Mouse (Mus musculus) embryo, embryonic 11.5 days (tissue): Measurements from ENCODE around the gene Sgcd.
A peak's percentile ranks its signal among the peaks of the same experiment; 100 is the strongest.

Experiments used
- DNase-seq: peaks from one replicate; pipeline ENCODE4 v3.0.0-alpha.2; 2012; ENCODE audit warnings: low read depth, low spot score

The Sgcd gene

DNA sequence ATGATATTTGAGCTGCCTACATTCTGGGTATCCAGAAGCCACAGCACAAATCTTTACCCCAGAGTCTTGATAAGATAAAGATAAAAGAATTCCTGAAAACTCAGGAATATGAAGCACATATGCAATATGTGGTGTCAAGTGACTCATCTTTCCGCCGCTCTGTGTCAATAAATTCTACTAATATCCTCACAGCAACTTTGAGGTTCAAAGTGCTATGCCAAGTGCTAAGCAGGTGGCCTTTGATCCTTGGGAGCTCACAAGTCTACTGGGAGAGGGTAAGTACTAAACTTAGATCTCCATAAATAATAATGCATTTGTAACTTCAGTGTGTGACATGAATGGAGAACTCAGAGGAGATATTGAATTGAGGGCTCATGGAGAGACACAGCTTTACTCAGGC is 848.9 kb downstream of the Sgcd start:
- DNase-seq = no peak

DNA sequence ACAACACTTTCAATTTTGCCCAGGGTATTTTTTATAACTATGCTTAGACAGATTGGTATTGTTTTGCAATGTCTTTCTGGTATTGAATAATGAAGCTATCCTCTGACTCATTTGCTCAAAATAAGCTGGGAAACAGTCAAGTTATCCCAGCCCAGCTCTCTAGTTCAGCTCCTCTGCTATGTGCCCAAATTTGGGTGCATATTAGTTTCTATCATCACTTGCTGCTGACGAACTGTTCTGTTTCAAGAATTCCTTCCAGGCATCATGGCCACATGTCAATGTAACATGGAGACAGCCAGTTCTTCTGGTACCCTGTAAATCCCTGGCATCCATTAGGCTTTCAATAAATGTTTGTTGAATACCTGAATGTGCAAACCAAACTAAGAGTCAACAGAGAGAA is 849.5 kb downstream of the Sgcd start:
- no peak for DNase-seq

DNA sequence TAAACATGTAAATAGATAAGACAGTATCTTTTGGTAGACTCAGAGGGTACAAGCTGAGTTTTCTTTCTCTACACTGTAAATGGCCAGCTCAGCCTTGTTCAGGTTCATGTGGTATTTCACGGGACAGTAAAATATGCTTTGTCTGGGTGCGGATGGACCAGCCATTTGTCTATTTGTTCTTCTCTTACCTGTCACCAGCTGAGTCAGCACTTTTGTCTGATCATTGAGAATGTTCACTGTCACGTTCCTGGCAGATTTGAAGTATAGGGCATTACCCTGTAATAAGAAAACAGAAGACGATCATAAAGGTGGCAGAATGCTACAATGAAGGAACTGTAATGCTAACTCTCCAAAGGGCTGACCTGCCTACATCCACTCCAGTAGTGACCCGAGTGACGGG is 856.4 kb downstream of the Sgcd start:
- no peak for DNase-seq

DNA sequence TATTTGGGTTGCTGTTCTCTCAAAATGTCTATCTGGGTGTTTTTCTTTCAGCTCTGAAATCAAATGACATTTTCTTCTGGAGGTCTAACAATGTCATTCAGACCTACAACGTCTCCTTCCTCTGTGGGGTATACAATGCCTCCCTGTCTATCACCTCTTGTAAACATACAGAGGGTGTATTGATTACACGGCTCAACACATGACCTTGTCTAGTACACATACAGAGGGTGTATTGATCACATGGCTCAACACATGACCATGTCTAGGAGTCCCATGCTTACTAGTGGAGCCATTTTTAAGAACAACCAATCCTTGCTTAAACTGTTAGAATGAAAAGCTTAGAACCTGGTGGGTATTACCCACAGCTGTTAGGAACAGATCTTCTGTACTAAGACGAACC is 858.3 kb downstream of the Sgcd start:
- no peak for DNase-seq

DNA sequence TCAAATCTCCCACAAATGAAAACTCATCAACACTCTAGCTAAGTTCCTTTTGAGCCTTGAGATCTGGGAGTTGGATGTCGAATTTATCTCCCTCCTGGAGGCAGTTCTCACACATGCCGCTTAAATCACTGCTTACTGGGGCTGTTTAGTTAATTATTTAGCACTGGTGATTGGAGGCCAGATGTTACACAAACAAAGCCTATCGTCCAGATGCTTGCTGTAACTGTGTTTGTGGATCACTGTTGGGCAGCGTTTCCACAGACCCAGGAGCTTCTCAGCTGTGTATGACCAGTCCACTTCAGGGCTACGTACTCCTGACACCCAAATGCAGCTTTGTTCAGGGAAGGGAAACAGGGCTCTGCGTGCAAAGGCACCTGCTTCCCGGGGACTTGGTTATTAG is 858.8 kb downstream of the Sgcd start:
- DNase-seq = no peak

DNA sequence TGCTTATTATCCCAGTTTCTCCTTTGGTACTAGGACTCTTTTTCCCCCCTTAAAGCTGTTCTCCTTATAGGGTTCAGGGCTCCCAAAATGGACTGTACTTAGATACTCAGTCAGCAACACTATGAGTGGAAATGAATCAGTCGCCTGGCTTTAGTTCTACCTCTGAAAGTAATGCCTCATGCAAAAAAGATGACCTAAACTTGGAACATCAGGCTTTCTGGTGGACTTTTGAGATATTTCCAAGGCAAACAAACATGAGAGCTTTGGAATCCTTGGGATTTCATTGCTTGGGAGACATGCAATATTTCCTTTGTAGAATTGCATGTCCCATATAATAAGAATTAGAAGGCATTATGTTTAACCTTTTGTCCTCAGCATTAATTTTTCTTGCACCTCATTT is 859.6 kb downstream of the Sgcd start:
- no peak for DNase-seq

DNA sequence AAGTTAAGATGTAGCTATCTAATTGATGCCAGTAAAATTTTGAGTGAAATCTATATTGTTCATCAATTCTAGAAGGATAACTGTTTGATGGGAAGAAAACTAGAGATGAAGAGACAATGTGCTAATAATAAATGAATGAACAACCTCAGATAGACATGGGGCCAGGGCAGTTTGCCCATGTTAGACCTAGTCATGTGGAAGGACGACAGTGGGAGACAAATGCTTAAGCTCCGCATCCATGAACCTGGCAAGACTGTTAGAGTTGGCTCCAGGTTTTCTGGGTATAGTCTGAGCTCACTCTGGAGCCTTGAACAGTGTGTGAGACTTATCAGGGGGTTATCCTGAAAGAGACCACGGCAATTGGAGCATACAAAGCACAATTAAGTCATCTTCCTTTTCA is 860.4 kb downstream of the Sgcd start:
- DNase-seq = no peak

DNA sequence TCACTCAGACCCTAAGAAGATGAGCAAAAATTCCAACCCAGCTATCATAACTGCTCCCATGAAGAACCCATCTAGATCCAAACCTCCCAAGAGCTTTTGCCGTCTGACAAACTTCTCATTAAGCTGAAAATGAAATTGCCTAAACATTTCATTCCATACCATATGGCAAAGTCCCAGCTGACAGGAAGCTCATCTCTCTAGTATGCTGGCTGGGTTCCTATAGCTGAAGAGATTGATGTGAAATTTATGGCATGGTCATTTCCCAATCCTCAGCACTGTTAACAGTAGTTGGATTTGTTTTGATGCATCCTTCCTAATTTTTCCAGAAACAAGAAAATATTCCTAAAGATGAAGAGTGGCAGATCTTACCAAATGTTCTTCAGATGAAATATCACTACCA is 867.9 kb downstream of the Sgcd start:
- no peak for DNase-seq

DNA sequence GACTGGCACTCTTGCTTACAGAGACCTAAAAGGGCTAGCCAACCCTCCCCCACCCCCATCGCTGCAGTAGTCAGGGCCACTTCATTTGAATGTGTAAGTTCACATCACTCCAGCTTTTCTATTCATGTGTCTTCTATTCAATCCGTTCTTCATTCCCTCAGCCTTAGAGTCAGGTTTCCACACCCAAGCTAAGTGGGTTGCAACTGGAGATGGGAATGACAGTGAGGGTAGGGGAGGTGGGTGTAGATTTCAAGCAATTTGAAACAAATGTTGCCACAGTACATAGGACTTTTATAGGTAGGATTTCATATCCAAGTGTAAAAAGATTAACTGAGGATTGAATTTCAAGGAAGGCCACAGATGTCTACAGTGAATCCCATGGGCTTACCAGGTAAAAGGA is 870.9 kb downstream of the Sgcd start:
- DNase-seq = no peak

DNA sequence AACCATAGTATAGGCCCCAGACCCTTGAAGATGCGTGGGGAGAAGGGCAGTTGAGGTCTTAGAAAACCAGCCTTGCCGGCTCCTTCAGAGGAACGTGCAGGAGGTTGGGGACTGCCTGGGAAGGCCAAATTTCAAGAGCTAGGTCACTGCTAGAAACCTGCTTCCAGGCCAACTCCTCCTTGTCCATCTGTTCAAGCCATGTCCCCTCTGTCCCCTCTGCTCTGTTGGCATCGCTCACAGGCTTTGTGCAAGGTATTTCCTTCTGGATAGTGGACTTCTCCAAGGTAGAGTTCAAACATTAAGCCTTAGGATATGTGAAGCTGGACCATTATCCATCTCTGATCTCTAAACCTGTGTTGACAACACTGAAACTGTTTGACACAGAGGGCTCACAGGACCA is 874.4 kb downstream of the Sgcd start:
- no peak for DNase-seq

DNA sequence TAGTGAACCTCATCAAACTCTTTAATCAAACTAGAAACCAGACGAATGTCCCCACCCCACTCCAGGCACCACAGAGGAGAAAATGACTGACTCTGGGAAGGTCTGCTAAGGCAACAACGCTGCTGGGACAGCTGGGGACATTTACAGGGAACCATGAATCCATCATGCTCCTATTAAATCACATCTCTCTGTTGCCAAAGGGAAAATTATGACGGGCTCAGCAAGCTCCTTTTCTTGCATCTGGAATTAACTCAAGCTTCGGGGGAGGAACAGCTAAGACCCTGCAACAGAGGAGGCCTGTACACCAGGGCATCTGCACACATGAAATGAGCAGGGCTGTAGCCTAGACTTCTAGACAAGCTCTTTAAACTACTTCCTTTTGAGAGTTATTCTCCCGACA is 875.7 kb downstream of the Sgcd start:
- peak; percentile 20 for DNase-seq

DNA sequence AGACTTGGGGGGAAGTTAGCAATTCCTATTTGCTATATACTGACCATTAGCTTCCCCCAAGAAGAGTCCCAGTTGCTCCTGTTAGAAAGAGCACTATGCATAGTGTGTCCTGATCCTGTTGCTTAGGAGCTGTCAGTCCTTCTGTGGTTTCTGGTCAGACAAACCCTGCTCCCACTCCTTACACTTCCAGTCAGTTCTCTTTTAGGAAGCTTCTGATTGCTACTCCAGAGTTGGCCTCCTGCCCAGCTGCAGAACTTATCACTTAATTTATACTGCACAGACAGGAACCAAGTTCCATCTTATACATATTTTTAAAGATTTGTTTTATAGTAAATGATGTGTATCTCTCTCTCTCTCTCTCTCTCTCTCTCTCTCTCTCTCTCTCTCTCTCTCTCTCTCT is 878.5 kb downstream of the Sgcd start:
- DNase-seq = no peak

DNA sequence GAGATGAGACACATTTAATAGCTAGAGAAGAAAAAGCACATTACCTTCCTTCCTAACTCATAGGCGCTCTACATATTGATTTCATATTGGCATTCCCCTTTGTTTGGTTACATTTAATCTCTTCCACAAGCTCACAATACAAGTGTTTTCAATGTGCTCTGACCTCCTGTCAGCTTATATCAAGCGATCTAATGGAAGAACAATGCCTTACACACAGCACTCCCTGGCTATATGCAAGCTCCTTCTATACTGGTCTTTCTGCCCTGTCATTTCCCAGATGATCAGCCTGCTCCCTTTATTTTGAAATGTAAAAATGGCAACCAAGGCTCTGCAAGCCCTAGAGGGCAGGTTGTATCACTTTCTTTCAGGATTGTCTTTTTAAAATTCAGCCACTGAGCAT is 881.1 kb downstream of the Sgcd start:
- DNase-seq = no peak

DNA sequence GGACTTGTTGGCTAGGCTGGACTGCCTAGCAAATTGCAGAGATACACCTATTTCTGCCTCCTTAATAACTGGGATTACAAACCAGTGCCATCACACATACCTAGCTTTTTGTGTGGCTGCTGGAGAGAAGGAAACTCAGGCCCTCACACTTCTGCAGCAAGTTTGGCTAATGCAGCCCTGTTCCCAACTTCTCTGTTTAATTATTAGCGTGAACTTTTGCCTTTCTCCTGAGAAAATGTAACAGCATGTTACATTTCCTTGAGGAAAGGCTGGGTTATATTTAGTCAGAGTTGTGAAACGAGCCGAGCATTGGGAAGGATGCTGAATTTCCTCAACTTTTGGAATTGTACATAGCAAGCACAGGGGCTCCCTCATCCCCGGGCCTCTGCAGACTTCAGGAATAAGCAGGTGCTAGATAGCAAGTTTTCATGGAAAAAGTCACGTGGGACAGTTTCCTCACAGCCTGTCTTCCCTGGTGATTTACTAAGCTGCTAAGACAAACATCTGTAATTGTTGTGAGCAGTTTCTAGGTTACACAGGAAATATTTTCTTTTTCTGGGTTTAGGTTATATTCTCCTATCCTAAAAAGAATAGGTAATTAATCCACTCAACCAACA is 895.4 kb downstream of the Sgcd start:
- no peak for DNase-seq

DNA sequence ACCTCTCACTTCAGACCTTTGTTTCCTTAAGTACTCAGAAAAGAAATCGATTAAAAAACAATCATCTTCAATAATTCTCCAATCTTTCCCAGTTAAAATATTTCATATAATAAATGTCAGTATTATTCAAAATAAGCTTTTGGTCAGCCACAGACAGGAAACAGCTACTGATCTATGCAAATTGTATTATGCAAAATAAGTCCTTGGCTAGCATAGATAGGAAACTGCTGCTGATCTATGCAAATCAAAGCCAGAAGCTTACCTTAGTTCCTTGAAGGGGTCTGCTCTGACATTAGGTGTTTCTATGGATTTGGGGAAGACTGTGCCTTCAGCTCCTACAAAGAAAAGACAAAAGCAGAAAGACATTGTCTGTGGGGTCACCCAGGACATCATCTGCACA is 906.3 kb downstream of the Sgcd start:
- no peak for DNase-seq

DNA sequence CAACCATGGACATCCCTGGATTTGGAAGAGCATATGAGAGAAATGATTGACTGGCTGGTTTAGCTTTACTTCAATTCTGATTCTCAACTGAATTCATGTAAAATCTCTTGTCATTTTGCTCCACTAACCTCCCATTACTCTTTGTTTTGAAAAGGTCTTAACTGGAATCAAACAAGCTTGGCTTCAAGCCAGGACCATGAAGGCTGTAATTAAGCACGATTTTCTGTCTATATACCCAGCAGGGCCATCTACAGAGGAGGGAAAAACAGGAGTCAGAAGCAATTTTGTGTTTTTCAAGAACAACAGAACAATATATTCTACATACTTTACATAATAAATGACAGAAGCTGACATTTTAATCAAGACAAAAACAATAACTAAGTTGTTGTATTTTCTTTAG is 915.2 kb downstream of the Sgcd start:
- DNase-seq = no peak

DNA sequence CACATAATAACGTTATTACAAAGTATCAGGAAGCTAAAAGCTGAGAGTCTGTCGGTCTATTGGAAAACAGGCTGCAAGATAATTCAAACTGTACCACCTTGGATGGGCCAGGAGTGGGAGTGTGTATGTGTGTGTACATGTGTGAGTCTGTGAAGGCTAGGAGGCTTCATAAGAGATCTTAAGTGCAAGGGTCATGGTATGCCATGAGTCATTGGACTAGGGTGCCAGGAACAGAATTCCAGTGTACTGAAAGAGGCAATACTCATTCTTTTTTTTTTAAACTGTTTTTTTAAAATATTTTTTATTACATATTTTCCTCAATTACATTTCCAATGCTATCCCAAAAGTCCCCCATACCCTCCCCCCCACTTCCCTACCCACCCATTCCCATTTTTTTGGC is 917.6 kb downstream of the Sgcd start:
- no peak for DNase-seq

DNA sequence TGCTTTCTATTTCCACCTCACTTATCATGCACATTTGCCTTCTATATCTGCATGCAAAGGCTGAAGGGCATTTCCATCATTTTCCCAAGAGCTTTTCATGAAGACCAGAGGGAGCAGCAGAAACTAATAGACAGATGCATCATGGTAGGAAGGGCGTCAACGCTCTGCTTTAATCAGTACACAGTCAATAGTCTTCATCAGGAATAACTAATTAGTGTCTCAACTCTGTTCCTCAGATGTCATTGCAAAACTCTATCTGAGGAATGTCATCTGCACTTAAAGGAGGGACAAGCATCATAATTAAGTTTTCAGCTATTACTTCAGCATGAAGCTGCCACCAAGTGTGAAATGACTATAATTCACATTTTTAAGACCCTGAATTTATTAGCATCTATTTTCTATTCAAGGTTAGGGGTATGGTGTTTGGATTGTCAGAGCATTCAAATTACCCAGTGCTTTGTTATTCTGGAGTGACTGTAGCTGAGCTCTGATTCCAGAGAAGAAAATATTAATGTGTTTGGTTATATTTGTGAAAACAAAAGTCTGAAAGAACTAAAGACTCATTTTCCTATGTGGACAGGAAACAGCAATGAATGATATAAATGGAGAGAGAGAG is 918.9 kb downstream of the Sgcd start:
- no peak for DNase-seq

DNA sequence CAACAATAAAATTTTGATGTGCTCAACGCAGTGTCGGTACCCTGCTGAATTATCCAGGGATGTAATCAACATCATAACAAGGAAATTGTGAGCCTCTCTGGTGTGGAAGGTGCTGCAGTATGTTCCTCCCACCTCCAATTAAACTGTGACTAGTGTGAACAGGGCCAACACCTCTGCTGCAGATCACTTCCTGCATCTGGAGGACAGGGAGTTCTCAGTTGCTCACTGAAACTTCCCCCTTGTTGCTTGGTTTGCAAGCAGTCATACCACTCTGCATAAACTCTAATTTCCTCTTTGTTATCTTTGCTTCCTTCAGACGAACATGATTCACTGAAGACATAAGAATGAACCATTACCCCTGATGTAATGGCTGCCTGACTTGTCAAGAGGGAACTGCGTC is 925.1 kb downstream of the Sgcd start:
- no peak for DNase-seq

DNA sequence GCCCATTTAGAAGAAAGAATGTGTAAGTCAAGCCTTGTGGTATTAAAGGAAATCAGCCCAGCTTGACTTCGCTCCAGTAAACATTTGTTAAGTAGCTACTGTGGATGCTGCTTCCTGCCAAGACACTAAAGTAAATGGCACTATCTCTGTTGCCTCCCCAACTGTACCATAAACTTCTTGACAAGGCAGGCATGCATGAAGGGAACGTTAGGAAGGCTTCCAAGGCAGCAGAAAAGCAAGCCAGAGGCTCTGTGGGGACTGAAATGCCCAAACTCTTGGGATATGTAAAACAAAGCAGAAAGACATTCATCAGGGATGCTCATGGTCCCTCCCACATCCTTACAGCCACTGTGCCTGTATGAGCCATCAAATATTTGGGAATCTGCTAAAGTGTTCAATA is 938.4 kb downstream of the Sgcd start:
- no peak for DNase-seq

DNA sequence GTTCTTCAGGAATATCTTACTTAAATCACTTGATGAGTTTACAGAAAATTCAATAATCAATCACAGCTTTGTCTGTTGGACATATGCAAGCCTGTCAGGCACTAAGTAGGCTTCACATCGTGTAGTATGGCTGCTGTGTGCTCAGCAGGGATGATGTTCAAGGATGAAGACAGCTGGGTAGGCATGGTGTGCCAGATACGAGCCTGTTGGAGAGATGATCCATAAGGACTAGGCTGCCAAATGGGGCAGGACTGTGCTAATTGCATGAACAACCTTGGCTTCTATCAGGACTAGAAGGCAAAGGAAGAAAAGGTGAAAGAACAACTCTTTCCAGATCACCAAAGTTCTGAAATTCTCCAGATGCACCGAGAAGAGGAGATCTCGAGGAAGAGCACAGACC is 939.0 kb downstream of the Sgcd start:
- DNase-seq = no peak

DNA sequence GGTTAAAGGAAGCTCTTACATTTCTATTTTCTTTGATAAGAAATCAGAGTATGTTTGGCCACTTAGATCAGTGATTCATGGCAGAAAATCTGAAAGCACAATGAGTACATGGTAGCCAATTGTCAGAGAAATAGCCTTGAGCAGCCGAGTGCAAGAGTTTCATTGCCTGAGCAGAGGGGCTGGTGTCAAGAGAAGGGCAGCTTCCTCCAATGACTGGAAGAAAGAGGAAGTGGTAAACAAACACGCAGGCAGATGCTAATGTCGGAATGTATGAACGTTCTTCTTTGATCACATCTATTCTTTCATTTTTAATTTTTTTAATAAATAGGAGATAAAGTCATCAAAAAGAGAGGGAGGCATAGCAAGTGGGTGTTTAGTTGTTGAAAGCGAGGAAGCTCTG is 956.5 kb downstream of the Sgcd start:
- no peak for DNase-seq

DNA sequence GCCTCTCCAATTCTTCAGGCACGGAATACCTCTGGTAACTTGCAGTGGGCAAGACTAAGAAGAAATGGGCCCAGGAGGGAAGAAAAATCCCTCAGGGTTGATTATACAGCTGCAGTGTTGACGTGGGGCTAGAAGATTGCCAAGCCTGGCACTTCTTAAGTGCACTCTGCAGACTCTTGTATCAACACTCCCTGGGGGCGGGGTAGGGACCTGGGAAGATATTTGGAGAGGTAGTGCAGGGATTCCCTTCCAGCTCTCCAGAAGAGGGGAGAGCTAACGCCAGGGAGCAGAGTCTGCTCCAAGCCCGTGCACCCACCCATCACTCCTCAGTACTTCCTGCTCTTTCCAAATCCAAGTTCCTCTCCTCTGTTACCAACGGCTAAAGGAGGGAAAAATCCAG is 967.9 kb downstream of the Sgcd start:
- DNase-seq = no peak

DNA sequence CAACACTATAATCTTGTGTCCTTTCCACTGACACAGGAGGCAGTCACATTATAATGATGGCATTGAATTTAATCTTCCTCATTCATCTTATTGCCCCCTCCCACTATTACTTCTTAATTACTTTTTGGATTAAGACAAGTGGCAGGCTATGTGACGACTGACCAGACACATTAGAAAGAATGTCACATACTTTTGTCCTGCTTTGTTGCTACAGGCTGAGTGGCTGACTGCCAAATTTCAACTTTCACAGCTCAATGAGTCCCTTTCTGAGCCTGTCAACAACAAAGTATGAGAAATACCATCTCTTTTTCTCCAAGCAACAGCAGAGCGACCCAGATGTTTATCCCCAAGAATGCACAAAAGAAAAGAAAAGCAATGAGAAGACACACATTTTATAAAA is 970.6 kb downstream of the Sgcd start:
- DNase-seq = no peak
